Mouse (Mus musculus): ENCODE data around the gene Slc7a15.
A peak's percentile ranks its signal among the peaks of the same experiment; 100 is the strongest.
"Not testable (repeated sequence)": the region's sequence is repeated elsewhere in the genome, so short reads cannot be mapped to it uniquely, and the experiment has no call there.

Gene Slc7a15

GRCm38 (mm10) chr12:8598966-8599365 is at the start of gene Slc7a15:
Slc7a15 (minus strand) TSS chr12:8599066.
- peak; percentile 12 for DNase-seq

GRCm38 (mm10) chr12:8648211-8648610 is 49.3 kb upstream of the Slc7a15 start:
- DNase-seq: not testable (repeated sequence)

GRCm38 (mm10) chr12:8641425-8641735 is 42.5 kb upstream of the Slc7a15 start:
- peak; percentile 29 for DNase-seq

DNA sequence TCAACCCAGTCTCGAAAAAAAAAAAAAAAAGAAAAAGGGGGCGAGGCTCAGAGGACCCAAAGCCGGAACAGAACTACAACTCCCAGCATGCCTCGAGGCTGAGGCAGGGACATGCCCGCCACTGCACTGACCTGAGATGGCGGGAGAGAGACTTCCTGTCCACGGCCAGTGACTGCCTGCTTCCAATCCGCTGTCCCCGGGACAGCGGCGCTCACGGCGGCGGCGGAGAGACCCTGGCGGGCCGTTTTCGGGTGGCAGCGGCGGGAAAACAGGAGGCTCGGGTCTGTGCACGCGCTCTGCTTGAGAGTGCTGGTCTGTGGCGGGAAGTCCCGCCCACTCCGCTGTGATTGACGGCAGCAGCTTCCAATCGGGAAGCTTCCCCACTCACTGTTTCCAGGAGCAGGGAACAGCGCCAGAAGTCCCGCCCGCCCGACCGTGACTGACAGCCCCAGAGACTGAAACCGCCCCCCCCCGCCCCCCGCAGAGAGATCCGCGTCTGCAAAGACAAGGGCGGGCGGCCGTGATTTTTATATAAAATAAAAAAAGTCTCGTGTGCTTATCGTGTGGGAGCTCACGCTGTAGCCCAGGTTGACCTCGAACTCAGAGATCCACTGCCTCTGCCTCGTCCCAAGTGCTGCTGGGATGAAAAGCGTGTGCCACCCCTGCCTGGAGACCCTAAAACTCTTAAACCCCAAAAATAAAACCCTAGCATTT is 42.0 kb upstream of the Slc7a15 start:
- peak; percentile 98 for DNase-seq

DNA sequence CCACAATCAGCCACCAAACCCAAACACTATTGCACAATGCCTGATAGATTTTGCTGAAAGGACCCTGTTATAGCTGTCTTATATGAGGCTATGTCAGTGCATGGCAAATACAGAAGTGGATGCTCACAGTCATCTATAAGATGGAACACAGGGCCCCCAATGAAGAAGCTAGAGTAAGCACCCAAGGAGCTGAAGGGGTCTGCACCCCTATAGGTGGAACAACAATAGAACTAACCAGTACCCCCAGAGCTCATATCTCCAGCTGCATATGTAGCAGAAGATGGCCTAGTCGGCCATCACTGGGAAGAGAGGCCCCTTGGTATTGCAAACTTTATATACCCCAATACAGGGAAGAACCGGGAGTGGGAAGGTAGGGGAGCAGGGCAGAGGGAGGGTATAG is 41.3 kb upstream of the Slc7a15 start:
- DNase-seq: peak; percentile 24

- DNase-seq: peak; percentile 81
Measured at GRCm38 (mm10) chr12:8638411-8639087, 39.7 kb upstream of the Slc7a15 start.

GRCm38 (mm10) chr12:8636945-8637344 is 38.1 kb upstream of the Slc7a15 start:
- DNase-seq: peak; percentile 24

DNA sequence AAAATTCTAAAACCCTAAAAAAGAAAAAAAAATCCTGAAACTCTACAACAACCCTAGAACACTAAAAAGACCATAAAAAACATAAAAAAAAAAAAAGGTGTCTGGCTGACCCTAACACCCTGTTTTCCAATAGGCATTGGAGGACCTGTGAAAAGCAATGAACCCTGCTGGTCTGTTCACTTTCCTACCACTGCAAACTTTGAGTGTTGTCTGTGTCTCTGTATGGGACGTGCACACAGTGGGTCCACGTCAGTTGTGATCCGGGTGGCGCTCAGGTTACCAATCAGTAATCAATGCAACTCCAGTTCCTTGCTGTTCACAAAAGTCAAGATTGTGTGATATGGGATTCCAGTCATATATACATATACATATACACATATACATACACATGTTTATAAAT is 36.7 kb upstream of the Slc7a15 start:
- no peak for DNase-seq

- DNase-seq: no peak
Measured at GRCm38 (mm10) chr12:8634306-8634705, 35.4 kb upstream of the Slc7a15 start.

DNA sequence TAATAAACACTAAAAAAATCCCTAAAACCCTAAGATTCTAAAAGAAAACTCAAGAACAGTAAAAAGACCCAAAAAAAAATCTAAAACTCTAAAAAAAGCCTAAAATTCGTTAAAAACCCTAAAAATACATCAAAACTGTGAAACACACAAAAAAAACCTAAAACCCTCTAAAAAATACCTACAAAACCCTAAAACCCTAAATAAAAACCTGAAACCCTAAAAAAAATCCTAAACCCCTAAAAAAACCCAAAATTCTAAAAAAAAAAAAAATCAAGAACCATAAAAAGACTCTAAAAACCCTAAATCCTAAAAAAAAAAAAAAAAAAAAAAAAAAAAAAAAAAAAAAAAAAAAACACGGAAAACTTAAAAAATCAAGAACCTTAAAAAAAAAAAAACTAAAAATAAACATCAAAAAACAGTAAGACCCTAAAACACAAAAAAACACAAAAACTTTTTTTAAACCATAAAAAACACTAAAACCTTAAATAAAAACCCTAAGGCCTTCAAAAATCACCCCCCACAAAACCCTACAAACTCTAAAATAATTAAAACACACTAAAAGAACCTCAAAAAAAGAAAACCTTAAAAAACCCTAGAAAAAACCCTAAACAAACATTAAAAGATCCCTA is 34.0 kb upstream of the Slc7a15 start:
- no peak for DNase-seq

- no peak for DNase-seq
Measured at GRCm38 (mm10) chr12:8631691-8632090, 32.8 kb upstream of the Slc7a15 start.

DNA sequence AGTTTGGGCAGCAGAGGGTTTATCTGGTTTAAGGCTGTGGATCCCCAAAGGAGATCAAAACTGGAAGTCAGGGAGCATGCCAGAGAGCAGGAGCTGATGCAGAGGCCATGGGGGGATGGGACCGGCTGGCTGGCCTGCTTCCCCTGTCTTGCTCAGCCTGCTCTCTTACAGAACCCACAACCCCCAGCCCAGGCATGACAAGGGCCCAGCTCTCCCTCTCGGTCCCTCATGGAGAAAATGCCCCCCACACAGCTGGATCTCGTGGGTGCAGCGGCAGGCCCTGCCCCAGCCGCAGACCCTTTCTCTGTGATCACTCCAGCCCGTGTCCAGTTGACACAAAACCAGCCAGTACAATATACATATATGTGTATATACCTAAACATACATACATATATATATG is 30.7 kb upstream of the Slc7a15 start:
- no peak for DNase-seq

- DNase-seq: no peak
Measured at GRCm38 (mm10) chr12:8620678-8621018, 21.8 kb upstream of the Slc7a15 start.

DNA sequence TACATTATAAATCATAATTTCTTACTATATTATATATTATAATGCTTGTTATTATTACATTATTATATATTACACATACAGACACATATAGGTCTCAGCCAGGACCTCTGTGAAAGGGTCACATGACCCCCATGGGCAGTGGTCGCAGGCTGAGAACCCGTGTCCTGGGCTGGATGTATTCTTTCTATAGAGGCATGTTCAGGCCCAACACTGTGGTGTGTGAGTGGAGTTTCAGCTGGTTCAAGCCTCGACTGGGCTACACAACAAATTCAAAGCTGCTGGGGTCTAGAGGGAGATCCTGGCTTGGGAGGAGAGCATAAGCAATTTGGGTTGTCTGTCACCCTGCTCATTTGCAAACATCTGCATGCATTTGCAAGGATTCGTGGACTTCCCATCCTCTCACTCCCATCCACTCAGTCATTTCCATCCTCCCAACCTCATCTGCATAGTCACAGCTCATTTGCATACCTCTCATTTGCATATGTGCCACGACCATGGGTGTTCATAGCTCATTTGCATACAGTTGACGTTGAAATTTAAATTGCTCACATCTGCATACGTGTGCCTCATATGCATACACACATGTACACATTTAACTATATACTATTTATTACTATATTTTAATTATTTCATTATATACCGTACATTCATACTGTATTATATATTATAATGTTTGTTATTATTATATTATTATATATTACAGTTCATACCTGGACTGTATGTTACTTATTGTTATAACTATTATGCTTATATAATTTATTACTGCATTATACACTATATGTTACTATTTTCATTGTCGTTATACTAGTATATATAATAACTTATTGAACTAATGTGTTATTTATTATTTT is 21.2 kb upstream of the Slc7a15 start:
- no peak for DNase-seq

GRCm38 (mm10) chr12:8618271-8618670 is 19.4 kb upstream of the Slc7a15 start:
- no peak for DNase-seq

DNA sequence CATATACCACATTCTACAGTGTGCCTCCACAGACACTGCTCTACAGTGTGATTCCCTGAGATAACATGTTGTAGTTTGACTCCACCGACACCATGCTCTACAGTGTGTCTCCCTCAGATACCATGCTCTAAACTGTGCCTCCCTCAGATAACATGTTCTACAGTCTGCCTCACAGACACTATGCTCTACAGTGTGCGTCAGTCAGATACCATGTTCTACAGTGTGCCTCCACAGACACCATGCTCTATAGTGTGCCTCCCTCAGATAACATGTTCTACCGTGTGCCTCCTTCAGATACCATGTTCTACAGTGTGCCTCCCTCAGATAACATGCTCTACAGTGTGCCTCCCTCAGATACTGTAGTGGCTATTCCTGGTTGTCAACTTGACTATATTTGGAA is 10.2 kb upstream of the Slc7a15 start:
- no peak for DNase-seq

GRCm38 (mm10) chr12:8595611-8596010 is 3.3 kb downstream of the Slc7a15 start:
- DNase-seq: no peak

DNA sequence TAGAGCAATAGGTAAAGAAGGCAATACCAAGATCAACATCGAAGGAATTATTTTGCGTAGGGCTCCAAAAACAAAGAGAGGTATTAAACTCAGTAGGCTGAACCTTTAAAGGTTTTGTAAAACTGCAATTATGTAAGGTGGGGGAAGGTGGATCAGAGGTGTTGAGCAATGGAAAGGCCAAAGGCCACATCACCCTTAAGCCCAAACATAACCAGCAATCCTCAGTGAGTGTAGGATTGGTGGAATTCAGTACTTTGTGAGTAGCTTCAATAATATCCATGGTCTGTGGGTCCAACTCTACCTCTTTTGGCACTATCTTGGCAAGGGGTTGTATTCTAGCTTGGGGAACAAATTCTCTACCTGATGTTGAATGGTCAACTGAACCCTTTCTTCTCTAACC is 7.5 kb downstream of the Slc7a15 start:
- not testable (repeated sequence) for DNase-seq

DNA sequence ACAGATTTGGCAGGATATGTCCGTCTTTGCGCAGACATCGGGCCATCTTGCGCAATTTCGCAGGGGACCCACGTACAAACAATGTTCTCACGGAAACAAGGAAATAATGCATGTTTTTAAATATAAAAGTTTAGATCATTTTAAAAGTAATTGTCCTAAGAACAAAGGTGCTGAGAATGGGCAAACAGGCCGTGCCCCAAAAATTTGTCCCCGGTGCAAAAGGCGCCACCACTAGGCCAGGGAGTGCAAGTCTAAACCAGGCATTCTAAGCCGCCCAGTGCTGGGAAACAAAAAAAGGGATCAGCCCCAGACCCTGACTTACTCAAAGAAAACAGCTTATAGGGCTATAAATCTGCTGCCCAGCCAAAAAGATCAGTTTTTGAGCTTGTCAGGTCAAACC is 25.5 kb downstream of the Slc7a15 start:
- no peak for DNase-seq

GRCm38 (mm10) chr12:8571903-8572341 is 26.9 kb downstream of the Slc7a15 start:
- peak; percentile 34 for DNase-seq

DNA sequence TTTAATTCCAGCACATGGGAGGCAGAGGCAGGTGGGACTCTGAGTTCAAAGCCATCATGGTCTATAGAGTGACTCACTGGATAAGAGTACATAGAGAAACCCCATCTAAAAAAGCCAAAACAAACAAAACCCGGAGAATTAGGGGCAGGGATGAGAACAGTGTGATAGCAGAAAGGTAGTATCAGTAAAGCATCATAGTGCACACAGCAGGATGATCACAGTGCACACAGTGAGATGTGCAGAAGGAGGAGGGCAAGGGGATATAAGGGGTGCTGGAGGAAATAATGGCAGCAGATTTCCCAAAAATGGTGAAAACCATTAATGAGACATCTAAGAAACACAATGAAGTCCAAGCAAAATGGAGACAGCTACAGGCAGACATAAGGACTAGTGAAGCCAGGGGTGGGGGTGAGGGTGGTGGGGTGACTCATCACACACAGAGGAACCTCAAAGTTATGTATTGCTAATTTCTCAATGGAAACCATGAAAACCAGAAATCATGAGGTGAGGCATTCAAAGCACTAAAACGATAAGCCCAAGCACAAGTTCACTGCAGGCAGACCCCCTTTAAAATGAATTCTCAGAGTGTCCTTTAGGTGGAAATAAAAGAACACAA is 27.5 kb downstream of the Slc7a15 start:
- not testable (repeated sequence) for DNase-seq

- DNase-seq: not testable (repeated sequence)
Measured at GRCm38 (mm10) chr12:8562213-8562612, 36.7 kb downstream of the Slc7a15 start.

GRCm38 (mm10) chr12:8559876-8560275 is 39.0 kb downstream of the Slc7a15 start:
- not testable (repeated sequence) for DNase-seq

All from kidney, adult 9 months (tissue).